In genomic region chr14:57115823-57116544, GRCm38 (mm10) we compare ENCODE assay signal across 9 mouse cellular contexts. TPM values are rescaled to one million over a fixed set of nuclear protein-coding genes. Genes with fewer than 3 reads are reported as not detected.
A peak's percentile ranks its signal among the peaks of the same experiment; 100 is the strongest.
DNase-seq lines count a peak whose midpoint lies in the region; ATAC-seq lines count a peak whose summit lies in the region.
"Had no signal": no experiment of that assay in that cellular context is flagged by ENCODE, and none has a peak within 500 bp of the region (broad histone marks: within the 10 kb centered on the region; RNA-seq: fewer than 3 reads in every experiment).

TSS of gene Gm4491 (minus strand) at chr14:57115883.

- H3K9me3 ChIP-seq in neural tube, embryonic 15.5 days (replicated peaks): no peaks in the 10 kb centered on the region
- H3K9me3 ChIP-seq in heart, embryonic 10.5 days: no peaks in the 10 kb centered on the region

- H3K9ac ChIP-seq in neural tube, embryonic 15.5 days (replicated peaks): no peak within 1 kb of the TSS

- H3K27me3 ChIP-seq in neural tube, embryonic 15.5 days (replicated peaks): 0 out of 2 replicates have a peak, but pooled peaks cover 2% of the 10 kb centered on the region
- H3K27me3 ChIP-seq in heart, embryonic 10.5 days (ENCODE audit: insufficient read depth, poor library complexity, severe bottlenecking): peaks cover 58% of the 10 kb centered on the region

- H3K4me2 ChIP-seq in neural tube, embryonic 15.5 days: peak within 1 kb of the TSS; percentile 31

- WGBS in neural tube, embryonic 15.5 days: 11% methylated on average over 13 of the region's 13 CpGs
- WGBS in heart, embryonic 10.5 days: 23% methylated on average over 13 of the region's 13 CpGs

- H3K4me3 ChIP-seq in neural tube, embryonic 15.5 days (replicated peaks): no peak within 1 kb of the TSS
- H3K4me3 ChIP-seq in heart, embryonic 10.5 days: no peak within 1 kb of the TSS

- ATAC-seq in frontal cortex, adult (ENCODE audit: low TSS enrichment): peak; percentile 76
- peak; percentile 80 for ATAC-seq in neural tube, embryonic 15.5 days (ENCODE audit: low FRiP score)

- no peaks in the 10 kb centered on the region for H3K36me3 ChIP-seq in neural tube, embryonic 15.5 days
- no peaks in the 10 kb centered on the region for H3K36me3 ChIP-seq in heart, embryonic 10.5 days

- intact Hi-C loops in left cerebral cortex, postnatal 10 days (cut with DNase I): no loop called here

- H3K27ac ChIP-seq in neural tube, embryonic 15.5 days (replicated peaks): peak within 1 kb of the TSS; percentile 56
- no peak within 1 kb of the TSS for H3K27ac ChIP-seq in heart, embryonic 10.5 days

- H3K4me1 ChIP-seq in neural tube, embryonic 15.5 days: peaks cover 7% of the 10 kb centered on the region
- H3K4me1 ChIP-seq in heart, embryonic 10.5 days: peaks cover 6% of the 10 kb centered on the region; the same call in 1 of the 2 replicates

- peak; percentile 75 for DNase-seq in embryo, embryonic 10.5 days (ENCODE audit: low spot score)
- peak; percentile 62 to 63 for DNase-seq in left cerebral cortex, postnatal 10 days (ENCODE audit: extremely low spot score in 1 of 2, low spot score in 2 of 2)
- no peak for DNase-seq in adipocyte (ENCODE audit: low spot score)
- DNase-seq in lung, adult 18-20 months: no peak
- DNase-seq in heart, embryonic 10.5 days (ENCODE audit: low spot score): no peak
- no peak for DNase-seq in urinary bladder, adult 2 months (ENCODE audit: low spot score)

RNA-seq across cellular contexts. Expression of gene Gm4491, which starts in this region (rescaled TPM):
- total RNA-seq in left cerebral cortex, postnatal 10 days (2021): under 1 TPM in 1 of 2 experiments, not detected in 1; 0.94 TPM
- not detected in 2 replicates for polyA plus RNA-seq in neural tube, embryonic 15.5 days (2015; fragmentation: Nextera tagmentation; extraction: Ambion mirVana)
- polyA plus RNA-seq in heart, embryonic 10.5 days (2016; fragmentation: Nextera tagmentation; extraction: Ambion mirVana): not detected in 2 replicates
- 0.12 TPM in 1 of 2 replicates, not detected in the other for polyA plus RNA-seq in urinary bladder, adult 2 months (2012; rRNA removed)
- total RNA-seq: hematopoietic stem cell, adult 5-6 weeks had no signal

Comparison
In these comparisons a context has a peak if more than half of its experiments do, and no peak if none do; other contexts are left out.
1. Peak in DNase-seq in left cerebral cortex, postnatal 10 days; RNA of the gene not detected or under 1 TPM.
2. Peak in ATAC-seq, H3K27ac ChIP-seq and H3K4me2 ChIP-seq in neural tube, embryonic 15.5 days; RNA of the gene not detected or under 1 TPM.